Mouse (Mus musculus) E14TG2a.4 (cell line): ENCODE results near the gene Sema7a.

Experiments used
- CTCF ChIP-seq: conservative IDR thresholded peaks from 2 replicates; pipeline ENCODE4 v1.5.1; 2014; ENCODE audit warnings: low read length
- NANOG ChIP-seq: IDR thresholded peaks from 2 replicates; pipeline ENCODE4 v1.6.1; 2014; ENCODE audit warnings: borderline replicate concordance, low read length, mixed read lengths

DNA sequence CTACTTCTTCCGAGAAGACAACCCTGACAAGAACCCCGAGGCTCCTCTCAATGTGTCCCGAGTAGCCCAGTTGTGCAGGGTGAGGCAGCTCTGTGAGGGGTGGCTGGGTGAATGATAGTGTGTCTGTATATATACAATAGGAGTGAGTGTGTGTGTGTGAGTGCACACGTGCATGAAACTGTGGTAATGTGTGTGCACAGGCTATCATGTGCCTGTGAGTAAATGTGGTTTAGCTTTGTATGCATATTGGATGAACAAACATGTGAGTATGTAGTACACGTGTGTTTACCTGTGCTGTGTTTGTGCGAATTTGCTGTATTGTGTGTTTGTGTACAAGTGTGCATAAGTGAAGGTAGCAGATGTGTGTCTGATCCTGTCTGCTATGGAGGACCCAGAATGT is 15.9 kb downstream of the Sema7a start:
- no peak for TF ChIP-seq CTCF
- TF ChIP-seq NANOG, result no peak
